Mouse (Mus musculus) kidney, adult 2 months (tissue): ENCODE results near the gene Ube3b. TPM values are rescaled to one million over a fixed set of nuclear protein-coding genes. Genes with fewer than 3 reads are reported as not detected.

Experiments
- DNase-seq: peaks from one replicate; pipeline ENCODE4 v3.0.0; 2021
- H3K27ac ChIP-seq: fragments of 200-500 bp; 2 replicates; pipeline ENCODE4 v1.5.1; 2012; ENCODE audit warnings: low read depth, low read length, control low read depth, inconsistent platforms; ENCODE audit not compliant: insufficient read depth
- H3K27me3 ChIP-seq: fragments of 200-500 bp; replicated peaks from 2 replicates; pipeline ENCODE4 v1.6.1; 2012; ENCODE audit warnings: mild to moderate bottlenecking, moderate library complexity, low read length, inconsistent platforms; ENCODE audit not compliant: control insufficient read depth, insufficient read depth
- H3K36me3 ChIP-seq: fragments of 200-500 bp; 2 replicates; pipeline ENCODE4 v1.6.1; 2012; ENCODE audit warnings: mild to moderate bottlenecking, moderate library complexity, low read length, inconsistent platforms; ENCODE audit not compliant: control insufficient read depth, insufficient read depth
- H3K4me1 ChIP-seq: fragments of 200-500 bp; 2 replicates; pipeline ENCODE4 v1.6.1; 2011; ENCODE audit warnings: low read length; ENCODE audit not compliant: control insufficient read depth, insufficient read depth
- H3K4me3 ChIP-seq: fragments of 200-500 bp; 2 replicates; pipeline ENCODE4 v1.5.1; 2011; ENCODE audit warnings: mild to moderate bottlenecking, low read depth, low read length, control low read depth; ENCODE audit not compliant: insufficient read depth
- CTCF ChIP-seq: fragments of 200-500 bp; conservative IDR thresholded peaks from 2 replicates; pipeline ENCODE4 v1.5.1; 2011; ENCODE audit warnings: low read depth, mild to moderate bottlenecking, control low read depth, low read length, moderate library complexity, mixed read lengths; ENCODE audit not compliant: insufficient read depth, insufficient read length
- POLR2A ChIP-seq: fragments of 200-500 bp; IDR thresholded peaks from one replicate; pipeline ENCODE4 v1.6.1; 2011; ENCODE audit warnings: low read depth, low read length, control low read depth
- WGBS: fragments of 180-500 bp; shearing (Covaris S2); methylation state at CpG from one replicate; pipeline ENCODE4 v1.1.7; 2018; 5-methylcytosine and 5-hydroxymethylcytosine counted together
- polyA plus RNA-seq: library from polyadenylated mRNA; depleted of rRNA; stranded (reverse); fragments of >200 nt; gene quantifications from 2 replicates; pipeline ENCODE4 v1.2.3, GENCODE M21; 2012

Gene Ube3b
- polyA plus RNA-seq, 1 experiment, result 70.9 TPM

- TF ChIP-seq CTCF (no peak), POLR2A (no peak)
- Histone ChIP-seq H3K27me3 (no peaks in the 10 kb centered on the region), H3K27ac (no peak overlapping the region), H3K36me3 (peaks cover 2% of the 10 kb centered on the region), H3K4me3 (no peak overlapping the region), H3K4me1 (no peaks in the 10 kb centered on the region)
- no peak for DNase-seq
- WGBS, result 90% methylated on average over 13 of the region's 13 CpGs
Observed at GRCm38 (mm10) chr5:114410429-114410828, 30.0 kb downstream of the Ube3b start.

GRCm38 (mm10) chr5:114412361-114412998 is 32.1 kb downstream of the Ube3b start:
- peaks cover 2% of the 10 kb centered on the region for H3K36me3 ChIP-seq
- WGBS, result 66% methylated on average over 23 of the region's 23 CpGs
- TF ChIP-seq CTCF (no peak), POLR2A (no peak)
- H3K4me3 ChIP-seq, result no peak overlapping the region
- no peaks in the 10 kb centered on the region for H3K4me1 ChIP-seq
- no peak for DNase-seq
- H3K27me3 ChIP-seq, result no peaks in the 10 kb centered on the region
- no peak overlapping the region for H3K27ac ChIP-seq

- 65% methylated on average over 16 of the region's 16 CpGs for WGBS
- peaks cover 2% of the 10 kb centered on the region for H3K36me3 ChIP-seq
- peak overlapping the region; percentile 48 for H3K27ac ChIP-seq
- H3K27me3 ChIP-seq, result no peaks in the 10 kb centered on the region
- H3K4me1 ChIP-seq, result no peaks in the 10 kb centered on the region
- H3K4me3 ChIP-seq, result no peak overlapping the region
- TF ChIP-seq CTCF (no peak), POLR2A (no peak)
- peak; percentile 76 for DNase-seq
Observed at GRCm38 (mm10) chr5:114413067-114413735, 32.8 kb downstream of the Ube3b start.

GRCm38 (mm10) chr5:114415606-114416005 is 35.2 kb downstream of the Ube3b start:
- TF ChIP-seq CTCF (no peak), POLR2A (no peak)
- no peak for DNase-seq
- H3K27ac ChIP-seq, result no peak overlapping the region
- WGBS, result 94% methylated on average over 5 of the region's 5 CpGs
- no peaks in the 10 kb centered on the region for H3K4me1 ChIP-seq
- no peak overlapping the region for H3K4me3 ChIP-seq
- H3K36me3 ChIP-seq, result peaks cover 2% of the 10 kb centered on the region
- no peaks in the 10 kb centered on the region for H3K27me3 ChIP-seq

- peaks cover 2% of the 10 kb centered on the region for H3K36me3 ChIP-seq
- no peak overlapping the region for H3K27ac ChIP-seq
- WGBS, result 66% methylated on average over 8 of the region's 8 CpGs
- no peaks in the 10 kb centered on the region for H3K27me3 ChIP-seq
- DNase-seq, result no peak
- H3K4me3 ChIP-seq, result no peak overlapping the region
- TF ChIP-seq POLR2A, result no peak
- 0 out of 2 replicates have a peak, but pooled peaks have one; percentile 7 for TF ChIP-seq CTCF
- no peaks in the 10 kb centered on the region for H3K4me1 ChIP-seq
Observed at GRCm38 (mm10) chr5:114416855-114417254, 36.4 kb downstream of the Ube3b start.

GRCm38 (mm10) chr5:114418541-114418940 is 38.1 kb downstream of the Ube3b start:
- H3K36me3 ChIP-seq, result no peaks in the 10 kb centered on the region; the same call in 1 of the 2 replicates
- no peak overlapping the region for H3K27ac ChIP-seq
- no peaks in the 10 kb centered on the region for H3K27me3 ChIP-seq
- H3K4me3 ChIP-seq, result no peak overlapping the region
- no peak for TF ChIP-seq POLR2A
- peak; percentile 47 for TF ChIP-seq CTCF
- H3K4me1 ChIP-seq, result no peaks in the 10 kb centered on the region
- 77% methylated on average over 8 of the region's 8 CpGs for WGBS
- no peak for DNase-seq

GRCm38 (mm10) chr5:114421561-114422298 is 41.3 kb downstream of the Ube3b start:
- Histone ChIP-seq H3K4me3 (no peak overlapping the region), H3K27ac (no peak overlapping the region), H3K36me3 (no peaks in the 10 kb centered on the region), H3K27me3 (no peaks in the 10 kb centered on the region), H3K4me1 (no peaks in the 10 kb centered on the region)
- 44% methylated on average over 11 of the region's 11 CpGs for WGBS
- DNase-seq, result peak; percentile 63
- TF ChIP-seq CTCF, result no peak
- no peak for TF ChIP-seq POLR2A
